Mouse (Mus musculus) liver, embryonic 13.5 days (tissue): Measurements from ENCODE around the gene Traf1. TPM values are rescaled to one million over a fixed set of nuclear protein-coding genes. Genes with fewer than 3 reads are reported as not detected.

ENCODE experiments used
- ATAC-seq: fragments of 200-750 bp; cut with Nextera tagmentation; 2 replicates; pipeline ENCODE4 v1.8.0; 2017; ENCODE audit warnings: low read depth, mild to moderate bottlenecking, moderate number of reproducible peaks, moderate library complexity
- DNase-seq: peaks from one replicate; pipeline ENCODE4 v3.0.0; 2022
- H3K27ac ChIP-seq: fragments of 300-500 bp; sonication (generic); 2 replicates; pipeline ENCODE4 v1.5.1; 2015; ENCODE audit warnings: moderate library complexity, mild to moderate bottlenecking, inconsistent platforms
- H3K27me3 ChIP-seq: fragments of 300-500 bp; sonication (generic); 2 replicates; pipeline ENCODE4 v1.6.1; 2015; ENCODE audit warnings: mild to moderate bottlenecking, inconsistent platforms
- H3K36me3 ChIP-seq: fragments of 300-500 bp; sonication (generic); 2 replicates; pipeline ENCODE4 v1.6.1; 2015; ENCODE audit warnings: mild to moderate bottlenecking, inconsistent platforms
- H3K4me1 ChIP-seq: fragments of 300-500 bp; sonication (generic); replicated peaks from 2 replicates; pipeline ENCODE4 v1.6.1; 2015; ENCODE audit warnings: inconsistent platforms
- H3K4me2 ChIP-seq: fragments of 300-500 bp; sonication (generic); 2 replicates; pipeline ENCODE4 v1.6.1; 2015; ENCODE audit warnings: inconsistent platforms, mild to moderate bottlenecking, moderate library complexity
- H3K4me3 ChIP-seq: fragments of 300-500 bp; sonication (generic); replicated peaks from 2 replicates; pipeline ENCODE4 v1.5.1; 2015; ENCODE audit warnings: mild to moderate bottlenecking, inconsistent platforms
- H3K9ac ChIP-seq: fragments of 300-500 bp; sonication (generic); 2 replicates; pipeline ENCODE4 v1.6.1; 2015; ENCODE audit warnings: mild to moderate bottlenecking, inconsistent platforms
- H3K9me3 ChIP-seq: fragments of 300-500 bp; sonication (generic); replicated peaks from 2 replicates; pipeline ENCODE4 v1.6.1; 2016; ENCODE audit warnings: inconsistent platforms
- WGBS: fragments of 180-500 bp; shearing (Covaris S2); methylation state at CpG from one replicate; pipeline ENCODE4 v1.1.7; 2015; ENCODE audit not compliant: insufficient replicate concordance; 5-methylcytosine and 5-hydroxymethylcytosine counted together
- polyA plus RNA-seq: library from polyadenylated mRNA; unstranded; fragments of >200 nt; fragmentation: Nextera tagmentation; extraction: Ambion mirVana; gene quantifications from 2 replicates; pipeline ENCODE4 v1.2.1, GENCODE M21; 2015

Traf1 gene
- polyA plus RNA-seq, 1 experiment from 2014 or later = 0.14 TPM

DNA sequence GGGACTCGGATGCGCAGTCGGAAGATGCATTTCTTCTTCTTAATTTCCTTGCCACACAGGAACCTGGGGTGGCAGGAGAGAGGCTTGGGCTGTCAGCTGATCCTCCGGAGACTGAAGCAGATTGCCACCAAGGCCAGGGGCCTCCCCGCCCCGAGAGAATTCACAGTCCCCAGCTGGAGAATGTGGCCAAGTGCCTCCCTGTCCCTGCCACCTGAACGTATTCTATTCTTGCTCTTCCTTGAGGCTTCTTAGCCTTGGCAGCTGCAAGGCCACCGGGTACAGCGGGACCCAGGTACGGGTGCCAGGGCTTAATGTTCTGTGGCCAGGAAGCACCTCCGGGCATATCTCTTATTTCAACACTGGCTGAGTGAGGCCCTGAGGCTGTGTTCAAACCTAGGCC, 61.9 kb downstream of the Traf1 start:
- ATAC-seq (no peak), DNase-seq (no peak)
- no peak overlapping the region for H3K27ac ChIP-seq
- WGBS = 76% methylated on average over 11 of the region's 11 CpGs
- H3K4me2 ChIP-seq = no peak overlapping the region
- H3K4me1 ChIP-seq = peaks cover 28% of the 10 kb centered on the region
- H3K27me3 ChIP-seq = no peaks in the 10 kb centered on the region
- H3K9me3 ChIP-seq = no peaks in the 10 kb centered on the region
- H3K9ac ChIP-seq = no peak overlapping the region
- no peak overlapping the region for H3K4me3 ChIP-seq
- H3K36me3 ChIP-seq = peaks cover 54% of the 10 kb centered on the region

DNA sequence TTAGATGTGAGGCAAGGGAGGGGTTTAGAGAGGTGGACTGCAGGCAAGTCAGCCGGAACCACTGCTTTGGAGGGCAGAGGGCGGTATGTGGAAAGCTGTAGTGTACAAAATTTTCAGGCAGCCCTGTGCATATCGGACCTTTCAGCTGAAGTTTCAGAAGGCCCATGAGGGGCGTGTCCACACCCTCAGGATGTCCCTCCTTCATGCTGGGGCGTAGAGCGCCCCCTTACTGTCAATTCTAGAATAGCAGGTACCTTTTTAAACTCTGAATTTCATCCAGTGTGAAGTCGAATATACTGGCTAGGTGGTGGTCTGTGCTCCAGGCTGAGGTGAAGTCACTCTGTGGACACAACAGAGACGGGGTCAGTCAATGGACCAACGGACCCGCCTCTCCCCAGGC, 63.8 kb downstream of the Traf1 start:
- H3K4me1 ChIP-seq = peaks cover 14% of the 10 kb centered on the region
- H3K9ac ChIP-seq = no peak overlapping the region
- no peak overlapping the region for H3K4me3 ChIP-seq
- no peak overlapping the region; the same call in 1 of the 2 replicates for H3K4me2 ChIP-seq
- 26% methylated on average over 10 of the region's 10 CpGs for WGBS
- H3K9me3 ChIP-seq = no peaks in the 10 kb centered on the region
- DNase-seq (peak; percentile 53), ATAC-seq (peak; percentile 52)
- no peak overlapping the region for H3K27ac ChIP-seq
- peaks cover 48% of the 10 kb centered on the region for H3K36me3 ChIP-seq
- no peaks in the 10 kb centered on the region for H3K27me3 ChIP-seq

DNA sequence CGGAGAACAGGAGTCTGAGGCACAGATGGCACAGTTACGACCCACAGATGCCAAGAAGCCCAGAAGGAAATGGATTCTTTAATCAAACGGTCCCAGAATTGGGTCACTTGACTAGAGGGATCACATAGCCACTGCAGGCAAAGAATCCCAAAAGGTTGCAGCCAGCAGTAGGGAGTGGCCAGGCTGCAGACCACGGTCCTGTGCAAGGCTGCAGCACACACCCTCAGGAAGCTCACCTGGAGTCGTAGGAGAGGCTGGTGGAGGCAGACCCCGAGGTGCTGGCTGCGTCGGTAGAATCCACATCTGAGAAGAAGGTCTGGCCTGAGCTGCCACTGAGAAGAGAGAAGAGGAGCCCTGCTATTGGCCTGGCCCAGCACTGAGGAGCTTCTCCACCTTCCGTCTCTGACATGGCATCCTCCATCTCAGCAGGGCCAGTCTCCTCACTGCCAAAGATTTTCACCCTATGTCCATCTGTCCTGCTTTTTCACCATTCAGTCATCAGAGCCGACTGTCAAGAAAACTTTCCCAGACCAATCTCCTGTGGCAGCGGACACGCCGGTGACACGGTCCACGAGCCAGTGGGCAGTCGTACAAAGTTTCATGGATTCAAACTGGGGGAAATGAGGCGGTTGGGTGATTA, 64.6 kb downstream of the Traf1 start:
- peaks cover 39% of the 10 kb centered on the region for H3K36me3 ChIP-seq
- H3K4me1 ChIP-seq = peaks cover 13% of the 10 kb centered on the region; the same call in 1 of the 2 replicates
- no peaks in the 10 kb centered on the region for H3K27me3 ChIP-seq
- no peak overlapping the region for H3K9ac ChIP-seq
- no peak for ATAC-seq
- no peak overlapping the region for H3K4me3 ChIP-seq
- DNase-seq = no peak
- 83% methylated on average over 17 of the region's 17 CpGs for WGBS
- no peak overlapping the region for H3K27ac ChIP-seq
- H3K4me2 ChIP-seq = no peak overlapping the region
- H3K9me3 ChIP-seq = no peaks in the 10 kb centered on the region

DNA sequence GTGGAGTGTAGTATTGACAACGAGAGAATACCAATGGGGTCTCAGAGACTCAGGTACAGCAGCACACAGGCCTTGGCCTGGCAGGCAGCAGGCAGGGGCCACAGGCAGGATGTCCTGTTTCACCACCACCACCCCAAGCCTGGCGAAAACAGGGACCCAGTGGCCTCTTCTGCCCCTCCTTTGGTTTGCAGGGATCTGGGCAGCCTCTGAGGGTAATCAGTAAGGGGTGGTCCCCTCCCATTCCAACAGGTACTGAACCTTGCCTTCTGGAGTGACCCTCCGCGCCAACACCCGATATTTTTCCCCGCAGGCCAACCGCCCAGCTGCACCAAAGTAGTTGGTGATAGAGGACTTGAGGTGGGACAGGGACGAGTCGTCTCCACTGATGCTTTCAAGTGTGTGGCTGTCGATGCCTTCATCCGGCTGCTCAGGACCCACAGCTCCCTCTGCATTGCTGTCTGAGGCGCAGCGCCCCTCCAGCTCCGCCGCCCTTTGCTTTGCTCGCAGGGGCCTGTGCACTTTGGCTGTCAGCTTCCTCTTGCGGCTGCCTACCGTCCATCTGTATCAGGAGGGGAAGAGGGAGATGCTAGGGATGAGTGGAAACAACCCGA, 66.0 kb downstream of the Traf1 start:
- H3K27me3 ChIP-seq = no peaks in the 10 kb centered on the region
- ATAC-seq = no peak
- H3K9me3 ChIP-seq = no peaks in the 10 kb centered on the region
- H3K4me2 ChIP-seq = no peak overlapping the region
- WGBS = 77% methylated on average over 19 of the region's 19 CpGs
- no peak overlapping the region for H3K4me3 ChIP-seq
- H3K36me3 ChIP-seq = peaks cover 30% of the 10 kb centered on the region
- DNase-seq = no peak
- no peak overlapping the region for H3K9ac ChIP-seq
- H3K27ac ChIP-seq = no peak overlapping the region
- peaks cover 13% of the 10 kb centered on the region; the same call in 1 of the 2 replicates for H3K4me1 ChIP-seq

DNA sequence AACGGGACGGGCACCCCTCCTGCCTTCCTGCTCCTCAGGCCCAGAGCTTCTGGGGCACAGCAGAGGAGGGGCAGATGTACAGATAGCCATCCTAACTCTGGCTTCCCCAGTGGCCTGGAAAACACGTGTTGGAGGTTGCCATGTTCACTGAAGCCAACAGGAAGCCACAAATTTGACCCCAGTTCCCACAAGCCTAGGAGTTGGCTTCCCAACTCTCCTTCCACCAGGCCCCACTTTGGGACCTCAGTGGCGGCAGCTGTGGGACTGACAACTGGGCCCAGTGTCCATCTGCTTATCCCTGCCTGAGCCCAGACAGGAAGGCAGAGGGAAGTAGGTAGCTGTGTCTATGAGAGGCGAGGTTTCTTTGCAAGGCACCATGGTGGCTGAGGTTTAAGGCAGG, 67.6 kb downstream of the Traf1 start:
- DNase-seq (no peak), ATAC-seq (no peak)
- peaks cover 17% of the 10 kb centered on the region for H3K36me3 ChIP-seq
- 35% methylated on average over 5 of the region's 5 CpGs for WGBS
- H3K27ac ChIP-seq = no peak overlapping the region
- H3K4me1 ChIP-seq = peaks cover 13% of the 10 kb centered on the region; the same call in 1 of the 2 replicates
- no peaks in the 10 kb centered on the region for H3K9me3 ChIP-seq
- H3K27me3 ChIP-seq = no peaks in the 10 kb centered on the region
- H3K4me3 ChIP-seq = no peak overlapping the region
- H3K9ac ChIP-seq = no peak overlapping the region
- H3K4me2 ChIP-seq = no peak overlapping the region

Other genes starting within 250 kb of the Traf1 start
- gene Gapvd1, start 206.5 kb downstream of the Traf1 start, polyA plus RNA-seq = 75.0 and 86.9 TPM in 2 replicates
- 533 and 680 TPM in 2 replicates for gene Hspa5, start 189.8 kb downstream of the Traf1 start, polyA plus RNA-seq
- gene Rabepk, start 161.9 kb downstream of the Traf1 start, polyA plus RNA-seq = 30.6 and 31.1 TPM in 2 replicates
- gene Fbxw2, start 135.5 kb downstream of the Traf1 start, polyA plus RNA-seq = 57.7 and 61.5 TPM in 2 replicates
- 0.08 TPM in 1 of 2 replicates, not detected in the other for gene Gm34653, start 128.8 kb downstream of the Traf1 start, polyA plus RNA-seq
- gene Cutal, start 87.4 kb downstream of the Traf1 start, polyA plus RNA-seq = 3.4 and 4.4 TPM in 2 replicates
- gene Psmd5, start 86.8 kb downstream of the Traf1 start, polyA plus RNA-seq = 93.6 and 106 TPM in 2 replicates
- 2.3 and 3.0 TPM in 2 replicates for gene Phf19, start 47.7 kb downstream of the Traf1 start, polyA plus RNA-seq
- gene Hc, start 99.7 kb upstream of the Traf1 start, polyA plus RNA-seq = 17.8 and 26.3 TPM in 2 replicates
- gene AI182371, start 139.8 kb upstream of the Traf1 start, polyA plus RNA-seq = 9.9 and 13.4 TPM in 2 replicates
- gene Cntrl, start 147.7 kb upstream of the Traf1 start, polyA plus RNA-seq = 9.8 and 10.0 TPM in 2 replicates
- 148 and 181 TPM in 2 replicates for gene Rab14, start 239.3 kb upstream of the Traf1 start, polyA plus RNA-seq